Mouse (Mus musculus): ENCODE measurements around the gene Gm3012. TPM values are rescaled to one million over a fixed set of nuclear protein-coding genes. Genes with fewer than 3 reads are reported as not detected.
"Not testable (repeated sequence)": the region's sequence is repeated elsewhere in the genome, so short reads cannot be mapped to it uniquely, and the experiment has no call there.

Gm3012 gene
- polyA plus RNA-seq (2012; rRNA removed) (not detected in 2 replicates), polyA plus RNA-seq (2014; fragmentation: Nextera tagmentation; extraction: Ambion mirVana) (not detected in 2 replicates)

GRCm38 (mm10) chr14:3634212-3634611 is at the start of gene Gm3012:
Gm3012 (plus strand) TSS chr14:3634512.
- not testable (repeated sequence) for H3K9ac ChIP-seq (replicated peaks); H3K9me3 ChIP-seq (ENCODE audit: control insufficient read depth, low read length); H3K27me3 ChIP-seq (ENCODE audit: control insufficient read depth, insufficient read depth, low read length); DNase-seq (ENCODE audit: low read depth in 3 of 3, low spot score in 3 of 3); H3K36me3 ChIP-seq (replicated peaks; ENCODE audit: control insufficient read depth, insufficient read depth, low read depth); ATAC-seq (ENCODE audit: insufficient read depth); H3K27ac ChIP-seq; H3K4me3 ChIP-seq (ENCODE audit: insufficient read depth in 1 of 2, low read depth in 2 of 2, low read length in 2 of 2); H3K4me1 ChIP-seq (replicated peaks; ENCODE audit: control insufficient read depth in 2 of 2, insufficient read depth in 2 of 2, low read length in 1 of 2); H3K4me2 ChIP-seq (ENCODE audit: low read depth)
- no CpG with 5 or more reads among the region's 2 CpGs for WGBS (ENCODE audit: insufficient replicate concordance)

DNA sequence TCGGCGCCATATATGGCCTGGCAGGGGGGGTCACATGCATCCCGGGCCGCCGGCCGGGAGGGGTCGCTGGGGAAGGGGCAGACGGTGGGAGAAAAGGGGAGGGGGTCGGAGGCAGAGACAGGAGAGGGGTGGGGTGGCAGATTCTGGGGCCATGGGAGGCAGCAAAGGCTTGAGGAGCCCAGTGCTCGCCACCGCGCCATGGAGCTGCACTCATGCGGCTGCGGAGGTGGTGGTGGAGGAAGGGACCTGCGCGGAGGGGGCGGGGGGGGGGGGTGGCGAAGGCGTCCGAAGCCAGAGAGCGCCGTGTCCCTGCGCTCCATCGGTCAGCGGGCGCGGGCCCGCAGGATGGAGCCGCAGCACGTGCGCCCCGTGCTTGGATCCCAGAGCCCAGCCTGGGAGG is 17.4 kb downstream of the Gm3012 start, which contains the start of gene Gm3020:
Gene Gm3020 (plus strand): TSS at position 301 of the 400 bp plus-strand sequence.
- not testable (repeated sequence) for H3K36me3 ChIP-seq (replicated peaks; ENCODE audit: control insufficient read depth, insufficient read depth, low read depth); ATAC-seq (ENCODE audit: insufficient read depth); H3K4me2 ChIP-seq (ENCODE audit: low read depth); H3K27me3 ChIP-seq (ENCODE audit: control insufficient read depth, insufficient read depth, low read length); H3K4me3 ChIP-seq (ENCODE audit: insufficient read depth in 1 of 2, low read depth in 2 of 2, low read length in 2 of 2); H3K27ac ChIP-seq; H3K4me1 ChIP-seq (replicated peaks; ENCODE audit: control insufficient read depth in 2 of 2, insufficient read depth in 2 of 2, low read length in 1 of 2); H3K9me3 ChIP-seq (ENCODE audit: control insufficient read depth, low read length); H3K9ac ChIP-seq (replicated peaks); DNase-seq (ENCODE audit: low read depth in 3 of 3, low spot score in 3 of 3)
- WGBS (ENCODE audit: insufficient replicate concordance), result no CpG with 5 or more reads among the region's 32 CpGs

- WGBS (ENCODE audit: insufficient replicate concordance), result no CpG with 5 or more reads among the region's 3 CpGs
- H3K9me3 ChIP-seq (ENCODE audit: control insufficient read depth, low read length); ATAC-seq (ENCODE audit: insufficient read depth); H3K4me3 ChIP-seq (ENCODE audit: insufficient read depth in 1 of 2, low read depth in 2 of 2, low read length in 2 of 2); H3K27me3 ChIP-seq (ENCODE audit: control insufficient read depth, insufficient read depth, low read length); H3K4me2 ChIP-seq (ENCODE audit: low read depth); H3K36me3 ChIP-seq (replicated peaks; ENCODE audit: control insufficient read depth, insufficient read depth, low read depth); H3K4me1 ChIP-seq (replicated peaks; ENCODE audit: control insufficient read depth in 2 of 2, insufficient read depth in 2 of 2, low read length in 1 of 2); DNase-seq (ENCODE audit: low read depth in 3 of 3, low spot score in 3 of 3); H3K9ac ChIP-seq (replicated peaks); H3K27ac ChIP-seq: not testable (repeated sequence)
Measured at GRCm38 (mm10) chr14:3688483-3688882, 54.2 kb downstream of the Gm3012 start, which contains the start of gene Gm3043. Gm3043 (plus strand) TSS chr14:3688783.

Other genes starting within 250 kb of the Gm3012 start
- gene Gm10413, start 239.4 kb upstream of the Gm3012 start, polyA plus RNA-seq (2012; rRNA removed), result not detected in 2 replicates
- gene Gm10413, start 239.4 kb upstream of the Gm3012 start, polyA plus RNA-seq (2014; fragmentation: Nextera tagmentation; extraction: Ambion mirVana), result not detected in 2 replicates
- not detected in 2 replicates for gene Gm10409, start 221.9 kb upstream of the Gm3012 start, polyA plus RNA-seq (2012; rRNA removed)
- not detected in 2 replicates for gene Gm10409, start 221.9 kb upstream of the Gm3012 start, polyA plus RNA-seq (2014; fragmentation: Nextera tagmentation; extraction: Ambion mirVana)
- gene Gm3005, start 206.4 kb upstream of the Gm3012 start, polyA plus RNA-seq (2012; rRNA removed), result 0.04 TPM in 1 of 2 replicates, not detected in the other
- gene Gm3005, start 206.4 kb upstream of the Gm3012 start, polyA plus RNA-seq (2014; fragmentation: Nextera tagmentation; extraction: Ambion mirVana), result not detected in 2 replicates
- not detected in 2 replicates for gene Gm10408, start 185.1 kb upstream of the Gm3012 start, polyA plus RNA-seq (2012; rRNA removed)
- gene Gm10408, start 185.1 kb upstream of the Gm3012 start, polyA plus RNA-seq (2014; fragmentation: Nextera tagmentation; extraction: Ambion mirVana), result not detected in 2 replicates
- not detected in 2 replicates for gene Gm3020, start 17.5 kb downstream of the Gm3012 start, polyA plus RNA-seq (2012; rRNA removed)
- gene Gm3020, start 17.5 kb downstream of the Gm3012 start, polyA plus RNA-seq (2014; fragmentation: Nextera tagmentation; extraction: Ambion mirVana), result not detected in 2 replicates
- gene Gm3043, start 54.3 kb downstream of the Gm3012 start, polyA plus RNA-seq (2012; rRNA removed), result not detected in 2 replicates
- gene Gm3043, start 54.3 kb downstream of the Gm3012 start, polyA plus RNA-seq (2014; fragmentation: Nextera tagmentation; extraction: Ambion mirVana), result not detected in 2 replicates
- gene Gm3002, start 175.6 kb downstream of the Gm3012 start, polyA plus RNA-seq (2012; rRNA removed), result not detected in 2 replicates
- gene Gm3002, start 175.6 kb downstream of the Gm3012 start, polyA plus RNA-seq (2014; fragmentation: Nextera tagmentation; extraction: Ambion mirVana), result not detected in 2 replicates
- 0.02 TPM in 1 of 2 replicates, not detected in the other for gene Gm3033, start 211.7 kb downstream of the Gm3012 start, polyA plus RNA-seq (2012; rRNA removed)
- gene Gm3033, start 211.7 kb downstream of the Gm3012 start, polyA plus RNA-seq (2014; fragmentation: Nextera tagmentation; extraction: Ambion mirVana), result 0.19 TPM in 1 of 2 replicates, not detected in the other
- not detected in 2 replicates for gene Gm2916, start 249.7 kb downstream of the Gm3012 start, polyA plus RNA-seq (2012; rRNA removed)
- not detected in 2 replicates for gene Gm2916, start 249.7 kb downstream of the Gm3012 start, polyA plus RNA-seq (2014; fragmentation: Nextera tagmentation; extraction: Ambion mirVana)